Mouse (Mus musculus) c-Kit-positive CD71-positive TER-119-positive erythroid progenitor cells, embryonic 14.5 days (primary cell): ENCODE measurements around the gene Capn13.

Source experiments
- DNase-seq: peaks from one replicate; pipeline ENCODE4 v3.0.0-alpha.2; 2013; ENCODE audit warnings: low spot score

Gene Capn13

DNA sequence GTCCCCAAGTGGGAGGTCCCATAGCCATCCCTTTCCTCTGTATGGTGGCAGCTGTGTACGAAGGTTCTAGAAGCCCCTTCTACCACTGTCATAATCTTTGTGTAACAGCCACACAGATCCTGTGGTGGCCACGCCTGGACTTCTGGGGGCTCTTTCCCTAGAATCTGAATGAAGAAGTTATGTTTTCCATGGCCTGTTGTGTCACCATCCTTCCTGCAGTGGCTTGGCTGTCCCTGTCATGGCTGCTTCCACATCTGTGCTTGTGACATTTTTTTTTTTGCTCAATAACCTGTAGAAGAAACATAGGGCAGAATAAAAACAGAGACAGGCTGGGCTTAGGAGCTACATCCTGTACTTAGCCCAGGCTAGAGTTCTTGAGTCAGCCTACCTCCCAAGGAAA, at the start of gene Capn13:
TSS of gene Capn13 (minus strand) at position 5 of the 400 bp plus-strand sequence.
- no peak for DNase-seq

DNA sequence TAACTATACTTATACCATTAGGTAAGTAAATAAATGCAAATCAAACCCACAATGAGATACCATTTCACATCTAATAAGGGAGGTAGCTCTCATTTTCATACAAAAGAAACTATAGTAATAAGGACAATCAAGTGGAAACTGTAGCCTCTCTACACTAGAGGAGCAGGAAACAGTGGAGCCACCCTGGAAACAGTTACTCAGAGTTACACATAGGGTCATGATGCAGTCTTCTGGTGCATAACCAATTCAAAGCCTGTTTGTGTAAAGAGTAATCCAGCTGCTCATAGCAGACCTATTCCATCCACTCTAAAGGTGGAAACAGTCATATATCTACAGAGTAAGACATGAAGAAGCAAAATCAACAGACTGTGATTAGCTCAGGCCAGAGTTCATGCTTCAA, 48.4 kb upstream of the Capn13 start:
- DNase-seq = no peak

DNA sequence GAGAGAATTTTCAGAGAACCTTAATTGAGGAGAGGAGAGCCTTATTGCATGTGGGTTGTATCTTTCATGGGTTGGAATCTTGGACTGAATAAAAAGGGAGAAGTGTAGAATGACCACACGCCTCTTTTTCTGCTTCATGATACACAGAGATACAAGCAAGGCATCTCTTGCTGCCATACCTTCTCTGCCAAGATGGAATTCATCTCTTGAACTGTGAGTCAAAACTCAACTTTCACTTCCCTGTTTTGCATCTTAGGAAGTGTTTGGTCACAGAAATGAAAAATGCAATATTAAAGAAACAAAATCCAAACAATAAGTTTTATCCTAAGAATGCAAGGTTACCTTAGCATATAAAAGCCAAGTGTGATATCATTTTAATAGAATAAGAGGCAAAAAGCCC, 40.1 kb upstream of the Capn13 start:
- DNase-seq = no peak

DNA sequence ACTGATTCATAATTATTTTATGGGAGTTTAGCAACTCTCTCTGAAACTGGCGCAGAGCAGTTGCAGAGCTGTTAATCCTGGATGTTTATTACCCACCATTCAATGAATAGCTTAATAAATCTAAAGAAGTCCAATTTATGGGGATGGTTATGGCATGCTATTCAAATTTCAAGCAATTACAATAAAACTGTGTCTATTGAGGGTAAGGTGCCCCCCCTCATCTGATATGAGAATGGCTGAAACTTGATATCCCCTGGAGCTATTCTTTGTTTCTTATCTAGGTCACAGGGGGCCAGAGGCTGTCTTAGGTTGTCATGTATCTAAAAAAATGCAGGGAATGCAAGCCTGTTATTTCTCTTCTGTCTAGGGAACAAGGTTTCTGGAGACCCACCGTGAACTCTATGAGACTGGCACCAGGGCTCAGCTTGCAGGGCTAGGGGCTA, 31.9 kb upstream of the Capn13 start:
- no peak for DNase-seq

DNA sequence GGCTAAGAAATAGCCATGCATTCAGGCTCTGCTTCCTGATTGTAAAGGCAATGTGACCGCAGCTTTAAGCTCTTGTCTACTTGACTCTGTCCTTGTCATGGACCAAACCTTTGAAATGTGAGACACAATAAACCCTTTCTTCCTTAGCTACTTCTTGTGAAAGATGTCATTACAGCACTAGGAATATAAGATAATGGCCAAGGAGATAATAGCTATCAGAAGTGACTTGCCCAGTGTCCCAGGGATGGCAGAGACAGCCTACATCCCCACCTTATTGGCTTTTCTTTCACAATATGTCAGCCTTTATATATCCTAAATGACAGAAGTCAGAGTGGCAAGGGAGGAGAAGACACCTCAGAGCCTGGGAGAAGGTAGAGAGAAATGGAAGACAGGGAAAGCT, 31.4 kb upstream of the Capn13 start:
- no peak for DNase-seq

DNA sequence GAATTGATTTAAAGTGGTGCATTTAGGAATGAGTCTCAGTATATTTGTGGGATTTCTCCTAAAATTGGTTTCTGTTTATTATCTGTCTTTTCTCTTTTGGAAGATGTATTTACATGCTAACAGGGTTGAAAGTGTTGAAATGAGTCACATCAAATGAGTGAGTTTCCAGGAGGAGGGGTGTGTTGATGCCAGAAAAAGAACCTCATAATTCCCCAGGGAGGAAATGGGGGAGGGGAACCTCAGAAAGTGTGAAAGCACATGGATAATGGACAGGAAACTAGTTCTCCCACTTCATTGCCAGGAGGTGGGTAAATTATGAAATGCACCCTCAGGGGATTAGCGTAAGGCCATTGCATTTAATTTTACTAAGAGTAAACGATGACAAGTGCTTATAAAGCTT, 16.7 kb upstream of the Capn13 start:
- DNase-seq = no peak

DNA sequence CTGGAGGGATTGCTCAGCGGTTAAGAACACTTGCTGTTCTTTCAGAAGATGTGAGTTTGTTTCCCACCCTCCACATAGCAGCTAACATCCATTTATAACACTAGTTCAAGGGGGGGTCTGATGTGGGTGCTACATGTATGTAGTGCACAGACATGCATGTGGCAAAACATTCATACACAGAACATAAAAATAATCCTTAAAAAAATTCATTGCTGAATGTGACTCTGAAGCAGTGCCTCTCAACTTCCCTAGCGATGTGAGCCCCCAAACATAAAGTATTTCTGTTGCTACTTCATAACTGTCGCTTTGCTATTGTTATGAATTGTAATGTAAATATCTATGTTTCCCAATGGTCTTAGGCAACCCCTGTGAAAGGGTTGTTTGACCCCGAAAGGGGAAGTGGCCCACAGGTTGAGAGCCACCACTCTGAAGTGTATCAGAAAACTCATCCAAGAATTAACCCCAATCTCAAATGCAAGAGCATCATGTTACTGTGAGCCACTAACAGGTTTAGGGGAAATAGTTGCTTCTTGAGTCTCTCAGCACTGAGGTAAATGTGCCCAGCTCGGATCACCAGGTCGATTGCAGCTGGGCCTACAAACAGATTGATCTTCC, 15.6 kb upstream of the Capn13 start:
- DNase-seq = no peak

DNA sequence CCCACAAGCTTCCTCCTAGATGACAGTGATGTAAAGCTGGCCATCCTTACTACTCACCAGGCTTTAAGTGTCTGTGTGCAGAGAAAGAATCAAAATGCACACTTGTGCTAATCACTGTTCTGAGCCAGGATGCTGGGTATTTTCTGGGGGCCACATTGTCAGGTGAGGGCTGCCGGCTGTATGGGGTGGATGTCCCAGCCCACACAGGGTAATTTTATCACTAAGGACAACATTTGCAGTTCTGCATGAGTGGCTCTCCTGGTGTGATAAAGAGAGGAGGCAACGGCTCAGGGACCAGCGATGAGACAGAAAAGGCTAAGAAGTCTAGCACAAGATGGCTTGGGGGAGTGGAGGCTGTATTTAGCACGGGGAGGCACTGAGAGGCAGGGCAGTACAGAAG, 11.2 kb upstream of the Capn13 start:
- no peak for DNase-seq

DNA sequence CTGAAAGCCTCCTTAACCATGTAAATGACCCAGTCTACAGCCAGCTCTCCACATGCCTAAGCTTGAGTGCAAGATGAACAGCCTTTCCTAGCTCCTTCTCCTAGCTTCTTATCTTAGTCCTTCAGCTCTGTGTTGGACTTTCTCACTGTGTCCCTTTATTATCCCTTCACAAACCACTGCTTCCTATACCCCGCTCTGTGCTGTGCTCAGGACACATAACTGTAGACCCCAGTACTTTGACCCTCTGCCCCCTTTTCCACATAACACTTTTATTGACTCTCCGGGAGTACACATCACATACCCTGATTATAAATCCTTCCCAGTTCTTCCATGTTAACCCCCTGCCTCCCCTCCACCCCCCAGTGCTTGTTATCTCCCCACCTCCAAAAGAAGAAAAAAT, 606 bp upstream of the Capn13 start:
- DNase-seq = no peak

DNA sequence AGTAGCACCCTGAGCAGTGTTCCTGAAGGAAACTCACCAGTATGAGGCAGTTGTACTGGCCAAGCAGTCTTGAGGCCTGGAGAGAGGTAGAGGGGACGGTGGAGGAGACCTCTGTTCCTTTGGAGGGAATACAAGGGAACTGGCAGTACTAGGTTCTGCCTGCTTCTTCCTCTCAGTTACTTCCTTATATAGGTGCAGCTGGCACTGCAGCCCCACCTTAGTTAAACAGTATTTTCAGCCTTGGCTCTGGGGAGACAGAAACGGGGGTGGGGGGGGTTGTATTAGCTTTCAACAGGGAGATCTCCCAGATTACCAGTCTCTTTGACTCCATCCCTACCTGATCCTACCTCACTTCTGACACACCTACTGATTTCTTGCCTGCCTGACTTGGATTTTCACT, 1.5 kb downstream of the Capn13 start:
- no peak for DNase-seq

DNA sequence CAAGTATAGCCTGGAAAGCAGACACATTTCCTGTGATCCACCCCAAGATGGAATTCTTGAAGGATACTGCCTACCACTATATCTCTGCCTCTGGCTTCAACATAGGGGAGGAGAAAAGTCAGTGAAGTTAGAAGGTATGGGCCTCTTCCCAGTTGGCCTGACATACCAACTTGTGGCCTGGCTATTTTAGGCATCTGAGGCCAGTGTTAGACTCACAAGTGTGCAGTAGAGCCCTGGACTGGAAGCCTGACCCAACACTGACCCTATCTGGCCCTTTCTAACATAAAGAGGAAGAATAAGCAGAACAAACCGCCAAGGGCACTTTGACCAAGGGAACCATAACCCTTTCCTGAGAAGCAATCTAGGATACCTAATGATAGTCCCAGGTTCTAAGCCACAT, 7.3 kb downstream of the Capn13 start:
- DNase-seq = no peak

DNA sequence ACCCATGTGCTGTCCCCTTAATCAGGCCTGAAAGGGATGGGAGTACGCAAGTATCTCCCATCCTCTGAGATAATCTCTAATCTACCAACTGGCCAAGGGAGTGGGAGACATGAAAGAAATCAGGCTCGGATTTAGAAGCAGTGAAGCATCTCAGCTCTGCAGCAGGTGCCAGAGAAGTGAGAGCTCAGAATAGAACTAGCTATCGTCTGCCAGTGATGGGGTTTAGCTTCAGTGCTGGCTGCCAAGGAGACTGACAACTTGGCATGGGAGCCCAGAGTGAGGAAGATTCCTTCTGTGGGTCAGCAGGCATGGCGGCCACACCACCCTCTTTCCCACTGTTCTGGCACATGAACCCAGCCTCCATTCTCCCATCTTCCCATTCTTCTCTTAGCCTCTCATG, 8.9 kb downstream of the Capn13 start:
- no peak for DNase-seq

DNA sequence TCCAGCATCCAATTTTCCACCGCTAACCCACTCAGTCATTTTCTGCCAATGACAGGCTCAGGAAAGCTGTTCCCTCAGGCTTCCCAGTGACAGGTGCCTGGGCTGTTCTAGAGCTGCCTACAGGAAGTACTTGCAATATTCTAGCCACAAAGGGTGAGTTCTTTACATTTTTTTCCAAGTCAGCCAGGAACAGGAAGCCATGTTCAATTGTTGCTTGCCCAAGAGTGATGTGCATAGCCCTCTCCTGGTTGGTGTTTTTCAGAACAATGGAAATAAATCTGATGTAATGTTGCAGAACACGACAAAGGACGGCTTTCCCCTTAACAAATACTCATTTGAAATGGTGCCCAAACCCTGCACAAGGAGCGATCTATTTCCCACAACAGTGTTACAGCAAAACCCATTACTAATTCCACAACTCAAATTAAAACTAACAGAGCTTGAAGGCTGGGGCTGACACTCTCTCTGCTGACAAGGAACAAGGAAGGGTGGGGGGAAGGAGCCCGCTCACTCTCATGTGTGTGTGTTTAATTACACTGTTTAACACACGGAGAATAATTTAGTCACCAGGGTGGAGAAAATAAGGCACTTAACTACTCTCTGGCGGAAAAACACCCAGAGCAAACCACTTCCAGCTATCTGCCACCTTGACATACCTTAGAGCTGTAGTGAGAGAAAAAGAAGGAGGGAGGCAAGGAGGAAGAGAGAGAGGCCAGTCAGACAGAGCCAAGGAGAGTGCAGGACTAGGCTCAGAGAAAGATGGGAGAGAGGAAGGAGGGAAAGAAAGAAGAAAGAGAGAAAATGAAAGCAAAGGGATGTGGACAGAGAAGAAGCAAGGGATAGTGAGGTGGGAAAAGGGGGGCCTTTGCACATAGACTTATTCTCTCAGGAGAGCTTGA, 10.2 kb downstream of the Capn13 start:
- DNase-seq = no peak

DNA sequence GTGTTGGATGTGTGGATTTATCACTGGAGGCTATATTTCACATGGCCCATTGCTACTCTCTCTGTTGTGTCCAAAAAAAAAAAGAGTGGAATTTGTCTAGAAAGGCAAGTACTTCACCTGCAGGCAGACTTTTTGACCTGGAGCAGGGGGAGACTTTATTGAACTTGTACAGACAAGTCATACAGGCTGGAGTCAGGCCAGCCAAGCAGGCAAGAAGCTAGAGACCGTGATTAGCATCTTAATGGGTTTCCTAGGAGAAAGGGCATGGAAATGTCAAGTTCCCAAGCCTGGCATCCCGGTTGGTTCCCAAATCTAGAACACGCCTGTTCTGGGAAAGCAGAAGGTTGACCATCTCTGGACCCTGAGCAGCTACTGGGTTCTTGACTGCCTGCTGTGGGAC, 11.3 kb downstream of the Capn13 start:
- no peak for DNase-seq

DNA sequence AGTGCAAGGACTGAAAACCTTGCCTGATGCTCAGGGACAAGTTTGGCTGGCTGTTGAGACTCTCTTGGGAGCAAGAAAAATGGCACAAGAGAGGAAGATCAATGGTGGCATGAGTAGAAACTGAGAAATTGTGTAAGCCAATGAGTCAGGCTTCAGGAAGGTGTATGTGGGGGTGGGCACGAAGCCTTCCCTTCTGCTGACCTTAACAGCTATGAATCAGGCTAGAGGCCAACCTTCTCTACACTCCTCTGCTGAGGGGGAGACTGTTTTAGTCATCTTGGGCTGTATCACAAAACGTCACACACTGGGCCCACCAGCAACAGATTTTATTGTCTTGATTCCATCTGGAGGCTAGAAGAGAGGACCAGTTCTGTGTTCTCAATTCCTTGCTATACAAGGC, 14.1 kb downstream of the Capn13 start:
- no peak for DNase-seq

DNA sequence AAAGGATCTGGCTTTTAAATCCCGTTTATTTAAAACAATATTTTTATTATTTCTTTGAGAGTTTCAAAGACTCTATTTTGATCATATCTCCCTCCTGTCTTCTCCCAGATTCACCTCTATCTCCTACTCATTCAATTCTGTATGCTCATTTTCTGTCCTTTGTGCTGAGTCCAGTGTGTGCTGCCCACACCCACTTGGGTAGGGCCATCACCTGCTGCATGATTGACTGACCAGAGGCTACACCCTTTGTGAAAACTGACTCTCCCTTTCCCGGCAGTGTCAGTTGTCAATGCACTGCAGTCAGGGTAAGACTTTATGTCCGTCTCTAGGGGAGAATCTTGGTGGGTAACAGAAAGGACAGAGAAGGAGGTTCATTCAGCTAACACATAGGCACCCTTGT, 14.7 kb downstream of the Capn13 start:
- no peak for DNase-seq

DNA sequence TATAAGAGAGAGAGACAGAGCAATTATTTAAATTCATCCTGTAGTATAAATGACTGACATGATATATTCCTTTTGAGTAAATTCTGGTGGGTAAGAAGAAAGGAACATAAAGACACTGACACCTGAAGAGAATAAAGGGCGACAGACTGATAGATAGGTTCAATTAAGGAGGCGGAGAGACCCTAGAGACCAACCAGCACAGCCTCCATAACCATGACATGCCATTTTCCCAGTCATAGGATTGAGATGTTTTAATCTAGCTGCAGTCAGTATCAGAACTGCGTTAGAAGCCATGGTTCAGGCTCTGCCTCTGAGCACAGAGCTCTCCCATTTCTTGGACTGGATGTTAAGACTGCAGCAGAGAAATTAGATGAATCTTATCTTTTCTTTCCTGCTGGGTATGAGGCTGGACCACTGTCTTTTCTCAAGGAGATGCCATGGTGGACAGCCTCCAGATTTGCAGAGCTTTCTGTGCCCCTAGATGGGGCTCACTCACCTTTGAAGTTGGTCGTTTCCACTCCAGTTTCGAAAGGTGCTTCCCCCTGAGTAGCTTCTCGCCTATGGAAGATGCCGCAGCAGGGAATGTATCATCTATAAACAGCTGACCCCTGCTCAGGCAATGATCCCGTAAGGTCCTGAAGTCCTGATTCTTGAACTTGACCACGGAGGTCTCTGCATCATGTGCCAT, 18.2 kb downstream of the Capn13 start:
- DNase-seq = no peak

DNA sequence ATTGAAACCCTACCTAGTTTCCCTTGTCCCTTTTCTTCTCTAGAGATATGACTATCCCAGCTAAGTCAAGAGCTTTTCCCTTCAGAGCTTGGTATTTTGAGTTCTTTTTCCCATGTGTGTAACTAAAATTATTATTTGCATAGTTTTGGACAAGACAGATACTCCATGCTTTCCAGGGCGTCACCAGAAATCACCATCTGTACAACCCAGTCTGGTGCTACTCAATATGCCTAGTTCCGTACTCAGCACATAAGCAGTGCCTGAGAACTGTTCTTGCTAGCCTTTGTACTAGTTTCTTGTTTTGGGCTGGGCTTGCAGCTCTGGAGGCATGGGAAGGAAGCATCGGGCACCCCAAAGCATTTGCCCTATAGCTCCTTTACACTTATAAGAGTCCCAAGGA, 19.0 kb downstream of the Capn13 start:
- no peak for DNase-seq

DNA sequence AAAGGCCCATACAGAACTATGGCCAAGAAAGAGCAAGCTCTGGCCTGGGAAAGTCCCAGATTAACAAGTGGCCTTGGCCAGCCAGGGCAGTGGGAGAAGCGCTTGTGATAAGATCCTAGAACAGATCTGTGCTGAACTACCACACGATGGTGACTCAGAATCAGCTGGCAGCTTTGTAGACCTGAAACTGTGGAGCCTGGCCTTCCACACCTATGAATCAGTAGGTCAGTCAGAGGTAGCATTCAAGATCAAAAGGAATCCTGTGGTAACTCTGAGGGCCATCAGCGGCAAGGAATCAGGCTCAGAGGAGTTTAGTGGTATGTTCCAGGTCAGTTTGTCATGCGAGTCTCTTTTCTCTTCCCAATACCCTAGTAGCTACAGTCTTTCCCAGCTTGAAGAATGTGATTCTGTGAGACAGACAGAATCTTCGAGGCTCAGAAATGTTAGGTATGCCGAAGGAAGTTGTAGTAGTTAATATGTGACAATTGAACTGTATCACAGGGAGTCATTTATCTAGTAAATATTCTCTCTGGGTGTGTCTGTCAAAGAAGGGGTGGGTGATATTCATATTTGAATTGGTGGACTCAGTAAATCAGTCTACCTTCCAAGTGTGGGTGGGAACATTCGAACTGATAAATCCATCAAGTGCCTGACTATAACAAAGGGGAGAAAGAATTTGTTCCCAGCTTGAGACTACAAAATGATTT, 22.7 kb downstream of the Capn13 start:
- no peak for DNase-seq

DNA sequence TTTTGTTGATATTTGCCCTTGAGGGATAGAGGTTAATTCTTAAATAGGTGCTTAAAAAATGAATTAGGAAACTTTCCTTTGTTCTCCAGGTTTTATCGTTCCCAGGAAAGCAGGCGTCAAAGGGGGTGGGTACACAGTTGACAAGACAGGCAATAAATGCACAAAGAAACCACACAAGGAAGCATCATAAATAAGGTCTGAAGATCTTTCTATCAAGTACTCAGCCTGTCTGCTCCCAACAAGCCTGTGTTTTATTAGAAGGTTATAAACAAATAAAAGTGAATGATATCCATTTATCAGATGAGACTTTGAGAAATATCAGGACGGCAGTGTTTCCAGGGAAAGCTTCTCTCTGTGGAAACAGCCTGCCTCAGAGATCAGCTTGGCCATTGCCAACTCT, 33.3 kb downstream of the Capn13 start:
- no peak for DNase-seq

DNA sequence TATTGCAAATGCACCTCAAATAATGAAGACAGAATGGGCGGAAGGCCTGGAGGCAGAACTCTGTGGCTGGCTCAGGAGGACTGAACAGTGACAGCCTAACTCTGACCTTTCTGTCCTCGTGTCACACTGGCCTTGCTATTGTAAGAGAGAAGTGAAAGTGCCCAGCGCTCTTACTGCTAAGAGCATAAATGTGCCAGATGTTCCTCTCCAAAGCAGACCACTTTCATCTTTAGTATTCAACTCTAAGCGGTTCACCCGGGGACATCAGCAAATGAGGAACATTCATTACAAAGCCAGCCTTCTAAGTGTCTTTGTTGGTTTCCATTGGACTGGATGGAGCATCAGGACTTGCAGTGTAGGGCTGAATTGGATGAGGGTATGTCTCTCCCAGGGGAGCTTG, 39.6 kb downstream of the Capn13 start:
- DNase-seq = no peak

DNA sequence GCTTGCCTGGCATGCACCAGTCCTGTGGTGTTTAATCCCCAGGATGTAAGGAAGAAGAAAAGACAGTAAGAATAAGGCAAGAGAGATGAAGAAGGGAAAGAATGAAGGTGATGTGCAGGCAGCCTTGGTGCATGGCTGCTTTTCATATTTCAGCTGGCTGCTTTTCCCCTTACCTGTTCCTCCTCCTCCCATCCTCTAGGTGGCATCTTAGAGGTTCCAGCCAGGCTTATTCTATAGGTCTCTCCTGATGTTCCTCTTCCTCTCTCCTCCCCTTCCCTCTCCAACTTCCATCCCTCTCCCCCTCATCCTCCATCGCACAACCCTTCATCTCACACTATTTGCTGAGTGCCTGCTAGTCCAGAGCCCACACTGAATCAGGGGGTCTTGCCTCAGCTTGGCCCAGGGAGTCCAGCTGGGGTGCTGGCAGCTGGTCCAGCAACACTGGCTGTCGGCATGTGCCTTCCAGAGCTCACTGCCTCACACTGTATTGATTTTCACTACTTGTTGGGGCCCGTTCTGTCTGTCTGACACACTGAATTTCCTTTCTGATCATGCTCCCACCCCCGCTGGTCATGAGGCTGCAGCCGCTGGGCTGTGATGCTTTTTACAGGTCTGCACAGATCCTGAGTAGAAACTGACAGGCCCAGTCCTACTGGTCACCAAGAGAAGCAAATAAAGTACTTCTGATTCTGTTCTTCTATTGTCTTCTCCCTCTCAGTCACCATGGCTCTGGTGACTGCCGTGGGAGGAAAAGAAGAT, 56.9 kb downstream of the Capn13 start:
- no peak for DNase-seq
